Mouse (Mus musculus): ENCODE results near the gene Jade1. TPM values are rescaled to one million over a fixed set of nuclear protein-coding genes. Genes with fewer than 3 reads are reported as not detected.
A peak's percentile ranks its signal among the peaks of the same experiment; 100 is the strongest.

Jade1 gene
- polyA plus RNA-seq, 1 experiment from 2014 or later: 15.3 TPM

DNA sequence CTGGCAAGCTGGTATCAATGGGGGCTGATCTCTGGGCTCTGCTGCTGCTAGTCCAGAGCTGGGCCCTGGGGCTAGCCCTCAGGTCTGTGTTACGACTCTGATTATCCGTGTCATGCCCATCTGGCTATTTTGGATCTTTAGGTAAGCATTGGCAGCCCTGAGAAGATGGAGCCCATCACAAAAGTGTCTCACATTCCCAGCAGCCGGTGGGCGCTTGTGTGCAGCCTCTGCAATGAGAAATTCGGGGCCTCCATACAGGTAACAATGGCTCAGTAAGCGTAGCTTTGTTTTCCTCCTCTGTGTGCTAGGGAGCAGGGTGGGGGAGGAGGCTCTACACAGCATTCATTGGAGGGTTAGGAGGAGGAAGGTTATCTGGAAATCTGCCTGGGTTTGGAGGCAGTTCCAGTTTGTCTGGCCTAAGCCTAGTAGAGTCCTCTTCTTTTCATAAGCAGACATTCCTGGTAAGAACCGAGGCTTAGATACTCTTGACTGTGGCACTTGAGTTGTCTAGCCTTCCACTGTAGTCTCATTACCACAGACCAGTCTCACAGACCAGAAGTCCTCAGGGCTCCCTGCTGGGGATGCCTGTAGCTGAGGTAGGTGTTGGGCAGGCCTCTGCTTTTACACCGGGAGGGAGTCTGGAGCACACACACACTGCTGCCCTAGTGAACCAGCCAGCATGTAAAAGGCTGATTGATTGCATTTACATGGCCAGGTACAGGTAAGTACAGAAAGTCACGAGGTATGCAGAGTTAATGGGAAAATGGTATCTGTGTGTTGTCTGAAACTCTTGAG lies 45.9 kb downstream of the Jade1 start:
- Histone ChIP-seq H3K27me3 (replicated peaks; ENCODE audit: control insufficient read depth, insufficient read depth, low read length) (no peaks in the 10 kb centered on the region), H3K4me1 (replicated peaks; ENCODE audit: control insufficient read depth, insufficient read depth, low read length) (no peaks in the 10 kb centered on the region), H3K9ac (ENCODE audit: low read depth, low read length) (no peak overlapping the region), H3K4me2 (replicated peaks; ENCODE audit: low read depth) (no peak overlapping the region), H3K9me3 (ENCODE audit: control insufficient read depth) (no peaks in the 10 kb centered on the region), H3K27ac (ENCODE audit: low read depth, low read length) (no peak overlapping the region), H3K4me3 (ENCODE audit: low read depth, low read length) (no peak overlapping the region), H3K36me3 (ENCODE audit: control insufficient read depth, insufficient read depth) (peaks cover 54% of the 10 kb centered on the region)
- 74% methylated on average over 9 of the region's 9 CpGs for WGBS
- ATAC-seq: no peak
- TF ChIP-seq CTCF (IDR thresholded peaks at IDR 0.05; ENCODE audit: low read depth): no peak

DNA sequence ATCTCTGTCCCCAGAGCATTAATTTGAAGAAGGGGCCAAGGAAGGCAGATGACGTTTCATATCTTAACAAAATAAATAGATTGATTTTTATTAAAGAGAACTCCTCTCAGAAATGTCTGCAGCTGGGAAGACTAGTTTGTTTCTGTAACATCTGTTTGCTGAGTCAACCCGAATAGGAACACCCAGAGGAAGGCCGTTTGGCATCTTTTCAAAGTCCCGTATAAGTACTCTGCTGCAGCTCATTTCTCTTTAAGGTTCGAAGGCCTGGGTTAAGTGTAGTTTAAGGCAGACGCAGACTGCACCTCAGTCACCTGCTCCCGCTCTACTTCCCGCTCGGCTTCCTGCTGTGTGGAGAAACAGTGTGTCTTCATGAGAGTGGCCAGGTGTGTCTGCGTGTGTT lies 47.4 kb downstream of the Jade1 start:
- no peak overlapping the region for H3K9ac ChIP-seq (ENCODE audit: low read depth, low read length)

GRCm38 (mm10) chr3:41603470-41604019 lies 48.0 kb downstream of the Jade1 start:
- H3K9ac ChIP-seq (ENCODE audit: low read depth, low read length): no peak overlapping the region
- no peaks in the 10 kb centered on the region for H3K9me3 ChIP-seq (ENCODE audit: control insufficient read depth)
- no peak for ATAC-seq
- no peaks in the 10 kb centered on the region for H3K27me3 ChIP-seq (replicated peaks; ENCODE audit: control insufficient read depth, insufficient read depth, low read length)
- H3K27ac ChIP-seq (ENCODE audit: low read depth, low read length): no peak overlapping the region
- TF ChIP-seq CTCF (IDR thresholded peaks at IDR 0.05; ENCODE audit: low read depth): no peak
- 69% methylated on average over 5 of the region's 5 CpGs for WGBS
- H3K4me2 ChIP-seq (replicated peaks; ENCODE audit: low read depth): no peak overlapping the region
- H3K4me1 ChIP-seq (replicated peaks; ENCODE audit: control insufficient read depth, insufficient read depth, low read length): no peaks in the 10 kb centered on the region
- H3K4me3 ChIP-seq (ENCODE audit: low read depth, low read length): no peak overlapping the region
- H3K36me3 ChIP-seq (ENCODE audit: control insufficient read depth, insufficient read depth): peaks cover 34% of the 10 kb centered on the region

More for the DNA sequence above, 47.4 kb downstream of the Jade1 start:
- WGBS: 61% methylated on average over 10 of the region's 10 CpGs
- no peak for TF ChIP-seq CTCF (IDR thresholded peaks at IDR 0.05; ENCODE audit: low read depth)
- no peaks in the 10 kb centered on the region for H3K9me3 ChIP-seq (ENCODE audit: control insufficient read depth)
- H3K4me2 ChIP-seq (replicated peaks; ENCODE audit: low read depth): no peak overlapping the region
- H3K27me3 ChIP-seq (replicated peaks; ENCODE audit: control insufficient read depth, insufficient read depth, low read length): no peaks in the 10 kb centered on the region
- H3K4me3 ChIP-seq (ENCODE audit: low read depth, low read length): no peak overlapping the region
- H3K4me1 ChIP-seq (replicated peaks; ENCODE audit: control insufficient read depth, insufficient read depth, low read length): no peaks in the 10 kb centered on the region
- H3K27ac ChIP-seq (ENCODE audit: low read depth, low read length): no peak overlapping the region
- H3K36me3 ChIP-seq (ENCODE audit: control insufficient read depth, insufficient read depth): peaks cover 39% of the 10 kb centered on the region
- ATAC-seq: no peak

- Histone ChIP-seq H3K9ac (ENCODE audit: low read depth, low read length) (no peak overlapping the region), H3K4me3 (ENCODE audit: low read depth, low read length) (no peak overlapping the region), H3K36me3 (ENCODE audit: control insufficient read depth, insufficient read depth) (peaks cover 38% of the 10 kb centered on the region), H3K27ac (ENCODE audit: low read depth, low read length) (no peak overlapping the region), H3K4me1 (replicated peaks; ENCODE audit: control insufficient read depth, insufficient read depth, low read length) (no peaks in the 10 kb centered on the region), H3K27me3 (replicated peaks; ENCODE audit: control insufficient read depth, insufficient read depth, low read length) (no peaks in the 10 kb centered on the region), H3K9me3 (ENCODE audit: control insufficient read depth) (no peaks in the 10 kb centered on the region), H3K4me2 (replicated peaks; ENCODE audit: low read depth) (no peak overlapping the region)
- ATAC-seq: peak; percentile 63
- WGBS: 79% methylated on average over 12 of the region's 12 CpGs
- no peak for TF ChIP-seq CTCF (IDR thresholded peaks at IDR 0.05; ENCODE audit: low read depth)
These were observed 49.2 kb downstream of the Jade1 start for GRCm38 (mm10) chr3:41604629-41605321.

DNA sequence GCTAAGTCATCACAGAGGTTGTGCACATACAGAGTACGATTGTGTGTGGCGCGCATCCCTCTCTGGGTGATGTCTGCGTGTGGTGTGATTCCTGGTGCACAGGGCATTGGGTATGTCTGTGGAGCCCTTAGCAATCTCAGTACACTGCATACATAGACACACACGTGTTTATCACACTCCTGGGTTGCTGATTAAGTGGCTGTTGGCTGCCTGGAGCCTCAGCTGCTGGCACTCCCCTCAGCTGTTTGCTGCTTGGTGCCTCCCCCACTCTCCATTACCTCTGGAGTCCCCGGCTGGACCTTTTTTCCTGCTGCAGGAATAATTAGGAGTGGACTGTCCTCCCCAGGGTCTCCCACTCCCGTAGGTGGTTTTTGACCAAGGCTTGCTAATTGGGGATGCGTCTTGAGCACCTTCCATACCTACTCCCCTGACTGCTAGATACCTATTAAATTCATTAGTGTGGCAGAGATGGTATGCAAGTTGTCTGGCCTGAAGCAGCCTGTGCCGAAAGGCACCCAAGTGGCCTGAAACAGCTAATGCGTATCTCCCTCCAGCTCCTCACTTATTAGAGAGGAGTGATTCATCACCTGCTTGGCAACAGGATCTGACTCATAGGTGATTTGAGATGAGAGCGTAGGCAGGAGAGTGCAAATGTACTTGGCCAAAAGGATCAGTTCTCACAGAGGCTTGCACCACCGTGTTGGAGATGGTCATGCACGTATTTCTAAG lies 50.2 kb downstream of the Jade1 start:
- H3K4me2 ChIP-seq (replicated peaks; ENCODE audit: low read depth): no peak overlapping the region
- 0 out of 2 replicates have a peak, but pooled peaks have one; percentile 41 for ATAC-seq
- no peak for TF ChIP-seq CTCF (IDR thresholded peaks at IDR 0.05; ENCODE audit: low read depth)
- no peak overlapping the region for H3K9ac ChIP-seq (ENCODE audit: low read depth, low read length)
- H3K4me3 ChIP-seq (ENCODE audit: low read depth, low read length): no peak overlapping the region
- H3K27ac ChIP-seq (ENCODE audit: low read depth, low read length): no peak overlapping the region
- no peaks in the 10 kb centered on the region for H3K27me3 ChIP-seq (replicated peaks; ENCODE audit: control insufficient read depth, insufficient read depth, low read length)
- WGBS: 86% methylated on average over 13 of the region's 13 CpGs
- H3K9me3 ChIP-seq (ENCODE audit: control insufficient read depth): no peaks in the 10 kb centered on the region
- peaks cover 36% of the 10 kb centered on the region for H3K36me3 ChIP-seq (ENCODE audit: control insufficient read depth, insufficient read depth)
- no peaks in the 10 kb centered on the region for H3K4me1 ChIP-seq (replicated peaks; ENCODE audit: control insufficient read depth, insufficient read depth, low read length)

DNA sequence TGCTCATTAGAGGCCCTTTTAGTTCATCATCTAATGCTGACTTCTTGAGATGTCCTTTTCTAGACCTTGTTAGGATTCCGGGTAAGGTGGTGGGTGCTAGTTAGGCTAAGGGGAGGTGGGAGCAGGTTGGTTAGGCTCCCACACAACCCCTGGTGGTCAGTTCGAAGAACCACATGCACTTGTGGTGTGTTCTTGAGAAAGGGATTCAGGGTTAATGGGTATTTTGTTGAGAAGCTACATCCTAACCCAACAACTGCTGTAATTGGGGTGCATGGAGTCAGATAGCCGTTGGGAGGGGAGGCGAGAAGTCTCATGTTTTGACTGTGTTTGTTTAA lies 50.8 kb downstream of the Jade1 start:
- peak; percentile 53 for TF ChIP-seq CTCF (IDR thresholded peaks at IDR 0.05; ENCODE audit: low read depth)
- Histone ChIP-seq H3K9me3 (ENCODE audit: control insufficient read depth) (no peaks in the 10 kb centered on the region), H3K36me3 (ENCODE audit: control insufficient read depth, insufficient read depth) (peaks cover 41% of the 10 kb centered on the region), H3K4me1 (replicated peaks; ENCODE audit: control insufficient read depth, insufficient read depth, low read length) (no peaks in the 10 kb centered on the region), H3K4me2 (replicated peaks; ENCODE audit: low read depth) (no peak overlapping the region), H3K27ac (ENCODE audit: low read depth, low read length) (no peak overlapping the region), H3K27me3 (replicated peaks; ENCODE audit: control insufficient read depth, insufficient read depth, low read length) (no peaks in the 10 kb centered on the region), H3K4me3 (ENCODE audit: low read depth, low read length) (no peak overlapping the region), H3K9ac (ENCODE audit: low read depth, low read length) (no peak overlapping the region)
- 81% methylated on average over 4 of the region's 4 CpGs for WGBS
- ATAC-seq: 0 out of 2 replicates have a peak, but pooled peaks have one; percentile 3

Data from intestine, postnatal 0 days (tissue).